ENCODE assay signal across 20 mouse cellular contexts in genomic region chr7:131331688-131332087, GRCm38 (mm10). TPM values are rescaled to one million over a fixed set of nuclear protein-coding genes. Genes with fewer than 3 reads are reported as not detected.
DNase-seq lines count a peak whose midpoint lies in the region; ATAC-seq lines count a peak whose summit lies in the region.
"Had no signal": no experiment of that assay in that cellular context is flagged by ENCODE, and none has a peak within 500 bp of the region (broad histone marks: within the 10 kb centered on the region; RNA-seq: fewer than 3 reads in every experiment).

No protein-coding gene starts in this region.

- DNase-seq in heart, adult 11 months: peak; percentile 36
- no peak for DNase-seq in heart, postnatal 4 days
- peak; percentile 25 for DNase-seq in A20 (ENCODE audit: low read depth, low spot score)
- peak; percentile 24 for DNase-seq in MEL-GATA-1-ER (ENCODE audit: extremely low read depth, low read depth)
- no peak for DNase-seq in gastrocnemius, postnatal 10 days
- no peak for DNase-seq in adrenal gland, adult 18-20 months (ENCODE audit: low spot score in 2 of 2)
- no peak for DNase-seq in kidney, adult 11 months
- DNase-seq: adrenal gland, adult 2 months; adrenal gland, postnatal 10 days; adrenal gland, postnatal 25 days; cerebellum, adult 11 months; cerebellum, adult 2 months; cerebellum, adult 9-10 months; cerebellum, postnatal 10 days; cerebellum, postnatal 25 days had no signal

- peak; percentile 63 for ATAC-seq in megakaryocyte, adult 5-6 weeks (ENCODE audit: poor library complexity, severe bottlenecking)
- ATAC-seq: forebrain, embryonic 14.5 days; forebrain, embryonic 16.5 days had no signal

RNA-seq across cellular contexts. Expression of gene Fam24a, which starts 2.0 kb away (rescaled TPM):
- total RNA-seq in heart, postnatal 4 days (2021): not detected
- not detected in 2 replicates for total RNA-seq in megakaryocyte, adult 5-6 weeks (2015)
- not detected in 2 replicates for total RNA-seq in megakaryocyte, adult 5-6 weeks (2017)
- total RNA-seq in gastrocnemius, postnatal 10 days (2021): not detected
- total RNA-seq in adrenal gland, adult 18-20 months (2021): not detected
- total RNA-seq: adrenal gland, adult 2 months; adrenal gland, postnatal 10 days; adrenal gland, postnatal 25 days; adrenal gland, postnatal 4 days; ES-E14 had no signal

RNA-seq across cellular contexts. Expression of gene Fam24b, which starts 2.4 kb away (rescaled TPM):
- total RNA-seq in heart, postnatal 4 days (2021): not detected
- not detected in 2 replicates for total RNA-seq in megakaryocyte, adult 5-6 weeks (2015)
- not detected in 2 replicates for total RNA-seq in megakaryocyte, adult 5-6 weeks (2017)
- not detected for total RNA-seq in gastrocnemius, postnatal 10 days (2021)
- not detected for total RNA-seq in adrenal gland, adult 18-20 months (2021)
- total RNA-seq: adrenal gland, adult 2 months; adrenal gland, postnatal 10 days; adrenal gland, postnatal 25 days; ES-E14 had no signal

RNA-seq across cellular contexts. Expression of gene Cuzd1, which starts 9.6 kb away (rescaled TPM):
- under 1 TPM; 0.38 to 0.41 TPM for total RNA-seq in heart, postnatal 4 days (2021)
- total RNA-seq in megakaryocyte, adult 5-6 weeks (2015): not detected in 2 replicates
- total RNA-seq in megakaryocyte, adult 5-6 weeks (2017): not detected in 2 replicates
- total RNA-seq in gastrocnemius, postnatal 10 days (2021): not detected
- total RNA-seq in adrenal gland, adult 18-20 months (2021): not detected
- total RNA-seq: adrenal gland, adult 2 months; adrenal gland, postnatal 10 days; adrenal gland, postnatal 25 days had no signal

RNA-seq across cellular contexts. Expression of gene 2310057M21Rik, which starts 30.9 kb away (rescaled TPM):
- 10 to 100 TPM; 17.7 to 19.4 TPM for total RNA-seq in heart, postnatal 4 days (2021)
- 6.3 and 9.4 TPM in 2 replicates for total RNA-seq in megakaryocyte, adult 5-6 weeks (2015)
- total RNA-seq in megakaryocyte, adult 5-6 weeks (2017): 2.8 and 3.3 TPM in 2 replicates
- 10 to 100 TPM; 14.2 to 15.0 TPM for total RNA-seq in gastrocnemius, postnatal 10 days (2021)
- 10 to 100 TPM; 11.2 to 17.2 TPM for total RNA-seq in adrenal gland, adult 18-20 months (2021)

RNA-seq across cellular contexts. Expression of gene Pstk, which starts 39.3 kb away (rescaled TPM):
- total RNA-seq in heart, postnatal 4 days (2021): 10 to 100 TPM; 59.7 to 61.8 TPM
- total RNA-seq in megakaryocyte, adult 5-6 weeks (2015): 16.1 and 17.4 TPM in 2 replicates
- total RNA-seq in megakaryocyte, adult 5-6 weeks (2017): 7.2 and 13.3 TPM in 2 replicates
- total RNA-seq in gastrocnemius, postnatal 10 days (2021): 10 to 100 TPM; 30.1 to 36.2 TPM
- 10 to 100 TPM; 16.4 to 24.9 TPM for total RNA-seq in adrenal gland, adult 18-20 months (2021)

Comparison
In these comparisons a context has a peak if more than half of its experiments do, and no peak if none do; other contexts are left out.
1. DNase-seq: peak in heart, adult 11 months (single experiment), A20 (single experiment) and MEL-GATA-1-ER (single experiment); none in heart, postnatal 4 days (single experiment), gastrocnemius, postnatal 10 days (single experiment), adrenal gland, adult 18-20 months (0 of 2) and kidney, adult 11 months (single experiment).